Mouse (Mus musculus): ENCODE data around the gene Fbxw11. TPM values are rescaled to one million over a fixed set of nuclear protein-coding genes. Genes with fewer than 3 reads are reported as not detected.
A peak's percentile ranks its signal among the peaks of the same experiment; 100 is the strongest.
"Not testable (repeated sequence)": the region's sequence is repeated elsewhere in the genome, so short reads cannot be mapped to it uniquely, and the experiment has no call there.

Fbxw11 gene
- polyA plus RNA-seq, 1 experiment from 2014 or later, result 36.0 TPM

GRCm38 (mm10) chr11:32650236-32650749, 7.8 kb downstream of the Fbxw11 start:
- Histone ChIP-seq H3K27ac (no peak overlapping the region), H3K9ac (no peak overlapping the region)

GRCm38 (mm10) chr11:32650893-32651590, 8.5 kb downstream of the Fbxw11 start:
- Histone ChIP-seq H3K9ac (no peak overlapping the region), H3K27me3 (replicated peaks) (no peaks in the 10 kb centered on the region), H3K4me1 (peaks cover 66% of the 10 kb centered on the region), H3K4me3 (no peak overlapping the region), H3K27ac (no peak overlapping the region), H3K36me3 (0 out of 2 replicates have a peak, but pooled peaks cover 3% of the 10 kb centered on the region), H3K4me2 (no peak overlapping the region), H3K9me3 (replicated peaks) (no peaks in the 10 kb centered on the region)
- ATAC-seq, result no peak
- WGBS (ENCODE audit: insufficient replicate concordance), result 83% methylated on average over 7 of the region's 7 CpGs

More at GRCm38 (mm10) chr11:32650236-32650749, 7.8 kb downstream of the Fbxw11 start:
- Histone ChIP-seq H3K4me3 (no peak overlapping the region), H3K36me3 (0 out of 2 replicates have a peak, but pooled peaks cover 3% of the 10 kb centered on the region), H3K9me3 (replicated peaks) (no peaks in the 10 kb centered on the region), H3K4me1 (peaks cover 62% of the 10 kb centered on the region), H3K27me3 (replicated peaks) (no peaks in the 10 kb centered on the region), H3K4me2 (no peak overlapping the region)
- ATAC-seq, result no peak

DNA sequence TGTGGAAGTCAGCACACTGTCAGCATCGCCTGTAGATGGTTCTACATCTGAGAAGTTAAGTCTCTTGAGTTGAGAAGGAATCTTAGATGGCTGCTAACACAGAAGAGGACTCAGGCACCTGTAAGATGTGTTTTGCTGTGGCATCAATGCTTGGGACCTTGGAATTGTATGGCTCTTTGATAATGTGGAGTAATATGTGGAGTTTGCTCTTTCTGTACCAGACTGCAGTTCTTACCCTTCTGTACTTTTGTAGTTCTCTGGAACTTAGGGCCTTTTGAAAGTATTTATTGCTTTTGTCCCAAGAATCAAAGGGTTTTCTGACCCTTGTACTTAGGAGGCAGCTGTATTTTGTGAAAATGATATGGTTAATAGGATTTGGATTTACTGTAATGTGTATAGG, 9.2 kb downstream of the Fbxw11 start:
- Histone ChIP-seq H3K27ac (no peak overlapping the region), H3K4me3 (no peak overlapping the region), H3K36me3 (0 out of 2 replicates have a peak, but pooled peaks cover 3% of the 10 kb centered on the region), H3K9me3 (replicated peaks) (no peaks in the 10 kb centered on the region), H3K4me2 (no peak overlapping the region), H3K4me1 (peaks cover 65% of the 10 kb centered on the region), H3K9ac (no peak overlapping the region), H3K27me3 (replicated peaks) (no peaks in the 10 kb centered on the region)
- no peak for ATAC-seq
- 76% methylated on average over 1 of the region's 1 CpGs for WGBS (ENCODE audit: insufficient replicate concordance)

DNA sequence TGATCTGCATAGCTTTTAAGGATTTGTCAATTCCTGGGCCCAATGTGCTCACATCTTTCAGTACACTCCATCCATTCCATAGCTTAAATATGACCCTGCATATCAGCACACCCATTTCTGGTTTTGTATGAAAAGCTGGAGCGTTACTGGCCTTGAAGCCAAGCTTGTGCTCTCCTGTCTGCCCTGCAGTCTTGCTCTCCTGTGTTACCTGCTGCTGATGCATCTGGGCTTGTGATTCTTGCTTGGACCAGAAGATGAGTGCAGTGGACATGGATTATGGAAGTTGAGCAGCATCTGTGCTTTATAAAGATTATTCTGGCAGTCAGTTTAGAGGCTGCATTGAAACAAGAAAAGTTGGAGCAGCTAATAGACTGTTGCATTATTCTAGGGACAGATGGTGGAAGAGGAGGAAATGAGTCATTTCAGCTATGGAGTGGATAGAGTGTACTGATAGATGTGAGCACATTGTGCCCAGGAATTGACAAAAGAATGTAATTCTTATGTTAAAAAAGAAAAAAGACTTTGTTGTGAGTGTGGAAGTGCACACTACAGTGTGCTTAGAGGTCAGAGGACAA, 19.6 kb downstream of the Fbxw11 start:
- WGBS (ENCODE audit: insufficient replicate concordance), result 70% methylated on average over 1 of the region's 1 CpGs

DNA sequence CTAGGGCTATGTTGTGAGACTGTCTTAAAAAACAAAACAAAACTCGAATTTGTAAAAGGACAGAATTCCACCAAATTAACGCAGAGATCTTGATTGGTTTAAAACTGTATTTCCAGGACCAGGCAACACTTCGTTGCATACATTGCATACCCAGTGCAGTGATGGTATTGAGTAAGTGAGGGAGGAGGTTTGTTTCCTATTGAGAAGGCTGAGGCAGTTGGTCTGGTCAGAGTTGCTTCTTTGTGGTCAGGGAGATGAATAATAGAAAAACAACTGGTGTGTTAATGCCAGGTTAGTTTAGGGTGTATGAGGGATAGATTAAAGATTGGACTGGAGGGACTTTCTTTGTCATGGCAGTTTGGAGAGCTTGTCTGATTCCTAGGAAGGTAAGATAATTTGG, 23.1 kb downstream of the Fbxw11 start:
- no peak overlapping the region for H3K4me2 ChIP-seq
- no peak overlapping the region for H3K27ac ChIP-seq
- peaks cover 25% of the 10 kb centered on the region for H3K4me1 ChIP-seq
- no peak for ATAC-seq
- H3K27me3 ChIP-seq (replicated peaks), result no peaks in the 10 kb centered on the region
- 0 out of 2 replicates have a peak, but pooled peaks cover 4% of the 10 kb centered on the region for H3K36me3 ChIP-seq
- 68% methylated on average over 3 of the region's 3 CpGs for WGBS (ENCODE audit: insufficient replicate concordance)
- H3K9ac ChIP-seq, result no peak overlapping the region
- H3K4me3 ChIP-seq, result no peak overlapping the region
- H3K9me3 ChIP-seq (replicated peaks), result no peaks in the 10 kb centered on the region

More for the DNA sequence above, 19.6 kb downstream of the Fbxw11 start:
- Histone ChIP-seq H3K4me2 (no peak overlapping the region), H3K9me3 (replicated peaks) (no peaks in the 10 kb centered on the region), H3K36me3 (no peaks in the 10 kb centered on the region), H3K9ac (no peak overlapping the region), H3K27ac (0 out of 2 replicates have a peak overlapping the region, but pooled peaks have one; percentile 16), H3K4me3 (no peak overlapping the region), H3K4me1 (peaks cover 35% of the 10 kb centered on the region), H3K27me3 (replicated peaks) (no peaks in the 10 kb centered on the region)
- no peak for ATAC-seq

DNA sequence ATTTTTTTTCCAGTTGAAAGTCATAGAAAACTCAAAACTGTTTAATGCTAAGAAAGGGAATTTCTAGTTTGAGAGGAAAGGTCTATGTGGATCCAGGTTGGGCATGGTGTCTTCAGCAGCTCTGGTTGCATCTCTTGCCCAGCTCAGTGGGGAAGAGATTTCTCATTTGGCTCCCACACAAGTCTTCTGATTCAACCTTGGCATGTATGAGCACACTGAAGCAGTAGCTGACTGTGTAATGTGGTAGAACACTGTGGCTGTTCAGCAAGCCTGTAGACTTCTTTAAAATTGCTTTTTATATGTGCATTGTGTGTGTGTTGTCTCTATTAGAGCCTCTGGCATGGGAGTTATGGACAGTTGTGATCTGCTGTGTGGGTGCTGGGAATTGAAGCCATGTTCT, 24.5 kb downstream of the Fbxw11 start:
- Histone ChIP-seq H3K27ac (no peak overlapping the region), H3K36me3 (0 out of 2 replicates have a peak, but pooled peaks cover 4% of the 10 kb centered on the region), H3K27me3 (replicated peaks) (no peaks in the 10 kb centered on the region), H3K4me2 (no peak overlapping the region), H3K4me3 (no peak overlapping the region), H3K4me1 (peaks cover 31% of the 10 kb centered on the region), H3K9me3 (replicated peaks) (no peaks in the 10 kb centered on the region), H3K9ac (no peak overlapping the region)
- no peak for ATAC-seq

DNA sequence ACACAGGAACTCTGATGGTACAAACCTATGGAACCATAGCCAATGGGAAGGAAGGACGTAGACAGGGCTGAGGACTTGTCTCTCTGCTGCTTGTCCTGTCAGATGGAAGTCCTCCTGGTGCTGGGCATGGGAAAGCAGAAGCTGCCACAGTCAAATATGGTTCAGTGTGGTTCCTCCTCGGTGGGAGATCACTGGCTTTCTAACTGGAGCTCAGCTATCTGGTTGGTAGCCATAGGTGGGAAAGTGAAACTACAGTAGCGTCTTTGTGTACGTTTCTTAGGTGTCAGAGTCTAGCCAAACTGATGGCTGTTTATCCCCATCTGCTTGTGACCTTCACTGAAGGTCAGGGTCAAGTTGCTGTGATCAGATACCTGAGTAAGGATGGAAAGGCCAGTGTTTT, 29.0 kb downstream of the Fbxw11 start:
- Histone ChIP-seq H3K27ac (no peak overlapping the region), H3K36me3 (0 out of 2 replicates have a peak, but pooled peaks cover 4% of the 10 kb centered on the region), H3K27me3 (replicated peaks) (no peaks in the 10 kb centered on the region), H3K4me2 (peak overlapping the region; percentile 23), H3K4me3 (no peak overlapping the region), H3K9ac (peak overlapping the region; percentile 10; the same call in 1 of the 2 replicates), H3K4me1 (peaks cover 37% of the 10 kb centered on the region), H3K9me3 (replicated peaks) (no peaks in the 10 kb centered on the region)
- 60% methylated on average over 4 of the region's 4 CpGs for WGBS (ENCODE audit: insufficient replicate concordance)
- no peak for ATAC-seq

GRCm38 (mm10) chr11:32676777-32677176, 34.3 kb downstream of the Fbxw11 start:
- Histone ChIP-seq H3K9me3 (replicated peaks) (no peaks in the 10 kb centered on the region), H3K4me3 (no peak overlapping the region), H3K4me2 (no peak overlapping the region), H3K4me1 (peaks cover 68% of the 10 kb centered on the region), H3K27me3 (replicated peaks) (no peaks in the 10 kb centered on the region), H3K9ac (no peak overlapping the region), H3K36me3 (no peaks in the 10 kb centered on the region), H3K27ac (no peak overlapping the region)
- no peak for ATAC-seq
- 63% methylated on average over 3 of the region's 3 CpGs for WGBS (ENCODE audit: insufficient replicate concordance)

- Histone ChIP-seq H3K27ac (no peak overlapping the region), H3K4me1 (peaks cover 61% of the 10 kb centered on the region), H3K4me3 (no peak overlapping the region), H3K27me3 (replicated peaks) (no peaks in the 10 kb centered on the region), H3K9ac (no peak overlapping the region), H3K4me2 (no peak overlapping the region), H3K36me3 (no peaks in the 10 kb centered on the region), H3K9me3 (replicated peaks) (no peaks in the 10 kb centered on the region)
- 79% methylated on average over 1 of the region's 1 CpGs for WGBS (ENCODE audit: insufficient replicate concordance)
- no peak for ATAC-seq
Measured at GRCm38 (mm10) chr11:32677811-32678210, 35.3 kb downstream of the Fbxw11 start.

GRCm38 (mm10) chr11:32679091-32679490, 36.6 kb downstream of the Fbxw11 start:
- not testable (repeated sequence) for H3K4me2 ChIP-seq; H3K27me3 ChIP-seq (replicated peaks); H3K9me3 ChIP-seq (replicated peaks); H3K36me3 ChIP-seq; ATAC-seq; H3K4me3 ChIP-seq; H3K9ac ChIP-seq; H3K27ac ChIP-seq
- H3K4me1 ChIP-seq, result peaks cover 60% of the 10 kb centered on the region
- WGBS (ENCODE audit: insufficient replicate concordance), result 73% methylated on average over 4 of the region's 4 CpGs

DNA sequence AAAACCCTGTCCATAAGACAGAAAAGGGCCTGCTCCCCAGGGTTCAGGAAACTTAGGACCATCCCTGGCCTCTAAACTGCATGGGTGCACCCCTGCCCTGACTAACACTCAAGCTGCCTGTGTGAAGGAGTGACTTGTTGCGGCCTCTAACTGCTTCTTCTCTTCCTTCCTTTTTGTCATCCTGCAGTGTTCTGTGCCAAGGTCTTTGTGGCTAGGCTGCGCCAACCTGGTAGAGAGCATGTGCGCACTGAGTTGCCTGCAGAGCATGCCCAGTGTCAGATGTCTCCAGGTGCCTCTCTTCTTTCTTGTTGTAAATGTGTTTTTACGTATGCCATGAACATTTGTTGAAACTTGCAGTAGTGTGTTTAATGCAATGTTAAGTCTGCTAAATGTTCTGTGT, 37.5 kb downstream of the Fbxw11 start:
- no peaks in the 10 kb centered on the region for H3K36me3 ChIP-seq
- no peaks in the 10 kb centered on the region for H3K27me3 ChIP-seq (replicated peaks)
- H3K9me3 ChIP-seq (replicated peaks), result no peaks in the 10 kb centered on the region
- H3K9ac ChIP-seq, result no peak overlapping the region
- 69% methylated on average over 4 of the region's 4 CpGs for WGBS (ENCODE audit: insufficient replicate concordance)
- ATAC-seq, result no peak
- no peak overlapping the region for H3K27ac ChIP-seq
- H3K4me2 ChIP-seq, result no peak overlapping the region
- peaks cover 60% of the 10 kb centered on the region for H3K4me1 ChIP-seq
- no peak overlapping the region for H3K4me3 ChIP-seq

DNA sequence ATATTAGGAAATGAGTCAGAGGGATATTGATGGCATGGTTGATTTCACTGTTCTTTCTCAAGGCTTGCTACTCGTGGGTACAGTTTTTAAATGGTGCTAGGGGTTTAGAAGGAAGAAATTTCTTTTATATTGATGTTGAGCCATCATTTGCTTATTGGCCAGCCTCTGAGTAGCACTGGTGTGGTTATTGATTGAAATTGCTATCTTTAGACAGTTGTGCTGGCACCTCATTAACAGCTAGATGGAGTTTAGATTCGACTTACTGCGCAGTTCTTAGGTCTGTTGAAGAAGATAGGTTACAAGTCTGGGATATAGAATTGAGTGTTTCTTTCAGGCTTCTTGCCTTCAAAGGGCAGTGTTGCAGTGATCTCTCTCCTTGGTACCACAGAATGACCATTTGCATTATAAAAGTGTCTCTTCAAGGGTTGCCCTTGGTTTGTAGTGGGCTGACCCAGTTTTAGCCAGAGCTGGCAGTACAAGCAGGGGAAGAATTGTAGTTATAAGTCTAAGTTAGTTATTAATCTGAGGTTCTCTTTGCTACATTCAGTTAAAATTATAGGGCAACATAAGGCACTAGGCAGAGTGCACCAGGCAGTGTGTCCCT, 38.8 kb downstream of the Fbxw11 start:
- no peaks in the 10 kb centered on the region for H3K9me3 ChIP-seq (replicated peaks)
- H3K36me3 ChIP-seq, result no peaks in the 10 kb centered on the region
- H3K27ac ChIP-seq, result no peak overlapping the region
- H3K4me3 ChIP-seq, result no peak overlapping the region
- 66% methylated on average over 3 of the region's 3 CpGs for WGBS (ENCODE audit: insufficient replicate concordance)
- H3K4me2 ChIP-seq, result no peak overlapping the region
- H3K4me1 ChIP-seq, result peaks cover 55% of the 10 kb centered on the region
- H3K27me3 ChIP-seq (replicated peaks), result no peaks in the 10 kb centered on the region
- H3K9ac ChIP-seq, result no peak overlapping the region
- no peak for ATAC-seq
